Mouse (Mus musculus) ovary, postnatal 10 days (tissue): ENCODE measurements around the gene Pde6b.
A peak's percentile ranks its signal among the peaks of the same experiment; 100 is the strongest.

Experiments
- DNase-seq: peaks from one replicate; pipeline ENCODE4 v3.0.0; 2022; ENCODE audit warnings: low spot score

Pde6b gene

DNA sequence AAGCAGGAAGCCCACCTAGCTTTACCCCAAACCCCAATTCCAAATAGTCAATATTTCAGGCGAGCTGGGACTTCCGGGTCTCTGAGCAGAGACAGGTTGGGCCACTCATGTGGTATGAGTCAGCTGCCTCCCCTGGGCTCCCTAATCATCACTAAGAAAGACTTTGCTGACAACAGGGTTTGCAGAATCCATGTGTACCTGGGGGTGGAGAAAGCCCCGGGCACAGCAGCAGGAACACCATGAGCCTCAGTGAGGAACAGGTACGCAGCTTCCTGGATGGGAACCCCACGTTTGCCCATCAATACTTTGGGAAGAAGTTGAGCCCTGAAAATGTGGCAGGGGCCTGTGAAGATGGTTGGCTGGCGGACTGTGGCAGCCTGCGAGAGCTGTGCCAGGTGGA, at the start of gene Pde6b:
Pde6b (plus strand) TSS at position 191 of the 400 bp plus-strand sequence.
- DNase-seq = no peak

DNA sequence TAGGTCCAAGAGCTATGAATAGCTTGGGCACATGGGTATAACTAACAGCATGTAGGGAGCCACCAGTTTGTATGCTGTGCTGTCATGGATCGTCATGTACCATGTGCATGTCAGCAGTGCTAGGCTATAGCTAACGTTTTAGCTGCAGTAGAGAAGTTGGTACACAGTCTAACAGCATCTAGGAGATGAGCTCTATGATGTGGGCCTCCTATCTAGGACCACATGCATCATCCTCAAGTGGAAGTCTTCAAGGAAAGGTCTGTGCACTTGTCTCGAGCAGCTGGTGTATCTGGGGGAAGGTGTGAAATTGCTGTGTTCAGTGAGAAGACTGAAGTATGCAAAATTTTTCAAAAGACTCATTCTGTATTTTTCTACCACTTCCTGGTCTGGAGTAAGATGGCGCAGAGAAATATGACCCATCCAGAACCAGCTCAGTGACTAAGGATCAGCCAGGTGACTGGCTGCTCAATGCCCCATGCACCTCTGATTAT, 44.5 kb upstream of the Pde6b start:
- DNase-seq = no peak

- DNase-seq = no peak
Observed at GRCm38 (mm10) chr5:108345313-108346071, 42.7 kb upstream of the Pde6b start.

- DNase-seq = no peak
Observed at GRCm38 (mm10) chr5:108347843-108348242, 40.3 kb upstream of the Pde6b start.

- no peak for DNase-seq
Observed at GRCm38 (mm10) chr5:108349511-108350148, 38.6 kb upstream of the Pde6b start.

- DNase-seq = no peak
Observed at GRCm38 (mm10) chr5:108354056-108354455, 34.1 kb upstream of the Pde6b start.

- no peak for DNase-seq
Observed at GRCm38 (mm10) chr5:108357862-108358261, 30.3 kb upstream of the Pde6b start.

DNA sequence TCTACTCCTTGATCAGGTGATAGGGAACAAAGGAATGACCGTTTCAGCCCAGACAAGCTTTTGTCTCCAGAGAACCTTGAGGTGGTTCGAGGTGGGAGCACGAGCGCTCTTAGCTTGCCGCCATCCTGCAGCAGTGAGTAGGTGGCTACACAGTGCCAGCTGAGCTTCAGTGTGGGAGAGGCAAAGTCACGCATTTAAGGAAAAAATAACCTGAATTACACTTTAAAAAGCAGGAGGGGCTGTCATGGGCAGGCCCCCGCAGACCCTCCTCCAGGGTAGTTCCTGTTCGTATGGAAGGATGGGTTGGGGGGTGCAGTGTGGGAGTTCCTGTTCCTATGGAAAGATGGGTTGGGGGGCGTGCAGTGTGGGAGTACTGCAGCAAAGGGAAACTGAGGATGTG, 28.7 kb upstream of the Pde6b start:
- no peak for DNase-seq

DNA sequence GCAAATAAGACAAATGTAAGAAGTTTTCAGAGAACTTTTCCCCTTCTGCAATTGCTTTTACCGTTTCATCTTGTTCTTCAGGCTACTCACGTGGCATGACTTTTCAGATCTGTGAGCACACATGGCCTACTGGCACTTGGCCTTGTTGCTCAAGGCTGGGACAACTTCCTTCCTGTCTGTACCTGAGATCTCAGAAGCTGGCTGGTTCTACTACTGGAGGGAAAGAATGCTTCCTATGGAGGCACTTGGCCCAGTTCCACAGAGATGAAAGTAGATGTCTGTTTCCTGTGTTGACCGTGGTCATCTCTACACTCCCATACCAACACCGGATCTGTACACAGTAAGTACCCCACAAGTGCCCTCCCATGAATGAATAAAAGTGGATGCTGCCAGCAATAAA, 28.0 kb upstream of the Pde6b start:
- no peak for DNase-seq

- DNase-seq = no peak
Observed at GRCm38 (mm10) chr5:108362330-108362729, 25.9 kb upstream of the Pde6b start.

DNA sequence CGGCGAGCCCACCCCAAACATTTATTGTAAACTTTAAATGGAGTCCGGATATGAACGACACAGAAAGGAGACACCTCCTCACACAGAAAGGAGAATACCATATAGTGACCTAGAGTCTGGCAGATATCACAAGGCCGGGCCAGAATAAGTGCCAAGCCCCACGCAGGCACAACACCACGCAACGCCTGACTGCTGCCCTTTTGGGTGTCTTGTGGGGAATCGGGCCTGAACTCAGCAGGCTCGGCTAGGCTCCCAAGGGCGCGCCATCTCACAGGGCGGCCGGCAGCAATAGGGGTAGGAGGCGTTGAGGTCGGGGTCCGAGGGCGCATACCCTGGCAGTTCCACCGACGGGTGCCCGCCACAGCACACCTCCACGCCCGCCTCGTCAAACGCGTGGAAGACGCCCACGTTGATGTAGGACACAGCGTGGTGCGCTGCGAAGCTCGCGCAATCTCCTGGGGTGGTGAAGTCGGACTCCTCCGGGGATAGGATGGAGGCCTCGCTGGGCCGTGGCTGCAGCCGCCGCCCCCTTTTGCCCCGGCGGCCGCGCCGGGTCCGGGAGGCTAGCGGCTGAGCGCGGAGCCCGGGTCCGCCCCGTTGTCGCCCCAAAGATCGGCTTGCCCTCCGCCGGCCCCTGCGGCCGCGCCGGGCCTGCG, 21.7 kb upstream of the Pde6b start:
- DNase-seq = no peak

DNA sequence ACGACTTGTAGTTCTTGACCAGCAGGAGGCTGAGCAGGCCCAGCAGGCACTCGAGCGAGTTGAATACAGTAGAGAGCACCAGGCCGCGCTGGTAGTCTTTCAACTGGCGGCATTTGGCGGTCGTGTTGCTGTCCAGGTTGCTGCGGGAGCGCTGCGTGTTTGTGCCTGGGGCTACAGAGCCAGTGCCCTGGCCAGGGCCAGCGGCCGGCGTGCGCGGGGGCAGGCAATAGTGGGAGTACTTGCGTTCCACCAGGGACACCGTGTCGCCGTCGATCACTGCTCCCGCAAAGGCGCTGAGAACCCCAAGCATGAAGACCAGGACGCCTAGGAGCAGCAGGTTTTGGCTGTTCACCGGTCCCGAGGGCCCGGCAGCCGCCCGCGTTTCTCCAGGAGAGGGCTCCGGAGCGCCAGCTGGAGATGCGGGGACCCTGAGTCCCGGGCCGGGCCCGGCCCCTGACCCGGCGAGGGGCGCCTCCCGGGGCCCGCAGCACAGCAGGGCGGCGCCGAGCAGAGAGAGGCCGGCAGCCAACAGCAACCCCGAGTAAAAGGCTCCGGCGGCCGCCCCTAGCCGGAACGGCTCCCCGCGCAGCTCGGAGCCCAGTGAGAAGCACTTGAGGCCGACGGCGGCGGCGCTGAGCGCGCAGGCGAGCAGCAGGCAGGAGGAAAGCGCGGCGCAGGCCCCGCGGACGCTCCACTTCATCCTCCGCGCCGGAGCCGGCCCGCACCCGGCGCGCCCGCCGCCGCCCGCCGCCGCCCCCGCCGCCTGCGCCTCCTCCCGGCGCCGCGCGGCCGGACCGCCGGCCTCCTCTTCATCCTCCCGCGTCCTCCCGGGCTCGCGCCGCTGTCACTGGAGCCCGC, 21.0 kb upstream of the Pde6b start:
- peak; percentile 22 for DNase-seq

- no peak for DNase-seq
Observed at GRCm38 (mm10) chr5:108367871-108368332, 20.3 kb upstream of the Pde6b start, which contains the start of gene Gm42517. Gene Gm42517, minus strand, starts transcription at chr5:108367922.

- DNase-seq = no peak
Observed at GRCm38 (mm10) chr5:108368446-108368845, 19.7 kb upstream of the Pde6b start.

GRCm38 (mm10) chr5:108368851-108369621, 19.2 kb upstream of the Pde6b start:
- DNase-seq = peak; percentile 9

DNA sequence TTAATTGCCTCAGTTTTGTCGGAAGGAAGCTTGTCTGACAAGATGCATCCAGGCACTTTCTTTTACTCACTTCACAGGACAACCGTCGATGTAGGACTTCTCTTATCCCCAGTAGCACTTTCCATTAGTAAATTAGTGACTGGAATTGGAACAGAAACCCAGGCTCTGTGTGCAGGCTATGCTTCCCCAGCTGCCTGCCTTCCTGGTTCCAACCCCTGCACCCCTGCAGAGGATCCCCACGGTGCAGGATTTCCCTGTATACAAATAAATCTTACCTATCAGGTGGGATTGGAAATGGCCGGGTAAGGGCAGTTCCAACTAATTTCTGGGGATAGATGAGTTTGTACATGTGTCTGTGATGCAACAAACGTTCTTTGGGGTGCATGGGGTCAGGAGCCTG, 18.2 kb upstream of the Pde6b start:
- DNase-seq = no peak

- DNase-seq = no peak
Observed at GRCm38 (mm10) chr5:108374079-108374478, 14.1 kb upstream of the Pde6b start.

GRCm38 (mm10) chr5:108376059-108376458, 12.1 kb upstream of the Pde6b start:
- DNase-seq = no peak

- no peak for DNase-seq
Observed at GRCm38 (mm10) chr5:108378346-108378745, 9.8 kb upstream of the Pde6b start.

- DNase-seq = no peak
Observed at GRCm38 (mm10) chr5:108385632-108386031, 2.6 kb upstream of the Pde6b start.

GRCm38 (mm10) chr5:108386449-108386848, 1.7 kb upstream of the Pde6b start:
- DNase-seq = no peak
